Comparison of ENCODE assay signal across 8 mouse cellular contexts in the genomic region with DNA sequence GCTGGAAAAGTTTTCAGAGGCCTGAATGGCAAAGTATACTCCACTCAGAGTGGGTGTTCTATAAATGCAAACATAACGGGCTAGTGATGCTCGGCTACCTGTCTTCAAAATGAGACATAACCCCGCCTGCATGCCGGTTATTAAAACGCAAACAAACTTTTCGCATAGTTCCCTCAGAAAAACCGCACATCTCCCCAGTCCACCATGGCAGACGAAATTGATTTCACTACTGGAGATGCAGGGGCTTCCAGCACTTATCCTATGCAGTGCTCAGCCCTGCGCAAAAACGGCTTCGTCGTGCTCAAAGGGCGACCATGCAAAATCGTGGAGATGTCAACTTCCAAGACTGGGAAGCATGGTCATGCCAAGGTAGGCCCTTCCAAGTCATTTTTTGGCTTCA. TPM values are rescaled to one million over a fixed set of nuclear protein-coding genes. Genes with fewer than 3 reads are reported as not detected.
DNase-seq lines count a peak whose midpoint lies in the region; ATAC-seq lines count a peak whose summit lies in the region.

No protein-coding gene starts in this region.

- peaks cover 3% of the 10 kb centered on the region; the same call in 1 of the 2 replicates for H3K9me3 ChIP-seq in kidney, embryonic 16.5 days (ENCODE audit: low read length)
- no peaks in the 10 kb centered on the region for H3K9me3 ChIP-seq in embryonic facial prominence, embryonic 11.5 days (replicated peaks; ENCODE audit: control insufficient read depth, low read length)
- H3K9me3 ChIP-seq in intestine, embryonic 14.5 days (ENCODE audit: control insufficient read depth, low read length): no peaks in the 10 kb centered on the region
- H3K9me3 ChIP-seq in neural tube, embryonic 12.5 days: no peaks in the 10 kb centered on the region

- intact Hi-C loops in left cerebral cortex, postnatal 36 days (cut with DNase I): no loop called here

- H3K36me3 ChIP-seq in kidney, embryonic 16.5 days (ENCODE audit: insufficient read depth, low read length): no peaks in the 10 kb centered on the region
- no peaks in the 10 kb centered on the region for H3K36me3 ChIP-seq in embryonic facial prominence, embryonic 11.5 days (replicated peaks; ENCODE audit: control insufficient read depth, insufficient read depth, low read depth, low read length)
- no peaks in the 10 kb centered on the region for H3K36me3 ChIP-seq in intestine, embryonic 14.5 days (ENCODE audit: control insufficient read depth, insufficient read depth, low read length)
- no peaks in the 10 kb centered on the region for H3K36me3 ChIP-seq in neural tube, embryonic 12.5 days

- no peak for ATAC-seq in kidney, embryonic 16.5 days (ENCODE audit: low FRiP score, low TSS enrichment)
- no peak for ATAC-seq in embryonic facial prominence, embryonic 11.5 days (replicated peaks; ENCODE audit: insufficient number of reproducible peaks, low FRiP score, low TSS enrichment, low read depth)
- ATAC-seq in intestine, embryonic 14.5 days (replicated peaks; ENCODE audit: low FRiP score, low TSS enrichment, low read depth): no peak
- ATAC-seq in neural tube, embryonic 12.5 days (ENCODE audit: low FRiP score, low read depth): no peak
- no peak for ATAC-seq in megakaryocyte progenitor cell, adult 5-6 weeks (replicated peaks; ENCODE audit: poor library complexity)

- H3K4me3 ChIP-seq in kidney, embryonic 16.5 days (ENCODE audit: low read length): peak overlapping the region; percentile 76
- H3K4me3 ChIP-seq in embryonic facial prominence, embryonic 11.5 days (ENCODE audit: low read depth, low read length): peak overlapping the region; percentile 72
- H3K4me3 ChIP-seq in intestine, embryonic 14.5 days (ENCODE audit: low read depth, low read length): peak overlapping the region; percentile 60
- peak overlapping the region; percentile 78 for H3K4me3 ChIP-seq in neural tube, embryonic 12.5 days

- H3K9ac ChIP-seq in kidney, embryonic 16.5 days (replicated peaks; ENCODE audit: low read length): peak overlapping the region; percentile 84
- H3K9ac ChIP-seq in embryonic facial prominence, embryonic 11.5 days (replicated peaks; ENCODE audit: low read length): peak overlapping the region; percentile 80
- H3K9ac ChIP-seq in intestine, embryonic 14.5 days (ENCODE audit: low read length): peak overlapping the region; percentile 63
- H3K9ac ChIP-seq in neural tube, embryonic 12.5 days: peak overlapping the region; percentile 73

- DNase-seq in kidney, postnatal 36 days: no peak
- peak; percentile 12 for DNase-seq in embryonic facial prominence, embryonic 11.5 days (ENCODE audit: low spot score)
- peak; percentile 57 for DNase-seq in intestine, embryonic 14.5 days (ENCODE audit: low spot score)
- DNase-seq in gastrocnemius, postnatal 10 days: no peak
- DNase-seq in left cerebral cortex, postnatal 36 days (ENCODE audit: low spot score in 2 of 2): no peak

- peak overlapping the region; percentile 100 for H3K4me2 ChIP-seq in kidney, embryonic 16.5 days (replicated peaks; ENCODE audit: low read depth, low read length)
- peak overlapping the region; percentile 97 for H3K4me2 ChIP-seq in embryonic facial prominence, embryonic 11.5 days (ENCODE audit: low read depth, low read length)
- H3K4me2 ChIP-seq in intestine, embryonic 14.5 days (ENCODE audit: low read length): peak overlapping the region; percentile 97
- H3K4me2 ChIP-seq in neural tube, embryonic 12.5 days (replicated peaks): peak overlapping the region; percentile 97

- H3K27ac ChIP-seq in kidney, embryonic 16.5 days (ENCODE audit: low read length): no peak overlapping the region
- H3K27ac ChIP-seq in embryonic facial prominence, embryonic 11.5 days (replicated peaks; ENCODE audit: low read depth, low read length): no peak overlapping the region
- H3K27ac ChIP-seq in intestine, embryonic 14.5 days (ENCODE audit: low read depth): no peak overlapping the region
- H3K27ac ChIP-seq in neural tube, embryonic 12.5 days: no peak overlapping the region

- peaks cover 4% of the 10 kb centered on the region; the same call in 1 of the 2 replicates for H3K4me1 ChIP-seq in kidney, embryonic 16.5 days (ENCODE audit: insufficient read depth, low read length)
- no peaks in the 10 kb centered on the region for H3K4me1 ChIP-seq in embryonic facial prominence, embryonic 11.5 days (ENCODE audit: control insufficient read depth, insufficient read depth, low read length)
- H3K4me1 ChIP-seq in intestine, embryonic 14.5 days (replicated peaks; ENCODE audit: control insufficient read depth, insufficient read depth, low read length): peaks cover 7% of the 10 kb centered on the region; the same call in 1 of the 2 replicates
- peaks cover 3% of the 10 kb centered on the region; the same call in 1 of the 2 replicates for H3K4me1 ChIP-seq in neural tube, embryonic 12.5 days

- WGBS in kidney, embryonic 16.5 days: 20% methylated on average over 14 of the region's 14 CpGs
- WGBS in embryonic facial prominence, embryonic 11.5 days: 17% methylated on average over 14 of the region's 14 CpGs
- 18% methylated on average over 14 of the region's 14 CpGs for WGBS in intestine, embryonic 14.5 days
- WGBS in neural tube, embryonic 12.5 days: 20% methylated on average over 14 of the region's 14 CpGs

- no peaks in the 10 kb centered on the region for H3K27me3 ChIP-seq in kidney, embryonic 16.5 days (ENCODE audit: insufficient read depth, low read length)
- no peaks in the 10 kb centered on the region for H3K27me3 ChIP-seq in embryonic facial prominence, embryonic 11.5 days (ENCODE audit: control insufficient read depth, insufficient read depth, low read length)
- H3K27me3 ChIP-seq in intestine, embryonic 14.5 days (replicated peaks; ENCODE audit: control insufficient read depth, insufficient read depth, low read length): 0 out of 2 replicates have a peak, but pooled peaks cover 3% of the 10 kb centered on the region
- no peaks in the 10 kb centered on the region for H3K27me3 ChIP-seq in neural tube, embryonic 12.5 days (replicated peaks)

RNA-seq across cellular contexts. Expression of gene Eif5a2, which starts 0.8 kb away (rescaled TPM):
- polyA plus RNA-seq in kidney, embryonic 16.5 days (2015; fragmentation: Nextera tagmentation; extraction: Ambion mirVana): 8.4 and 8.6 TPM in 2 replicates
- 15.1 and 19.8 TPM in 2 replicates for polyA plus RNA-seq in embryonic facial prominence, embryonic 11.5 days (2014; fragmentation: Nextera tagmentation; extraction: Ambion mirVana)
- polyA plus RNA-seq in intestine, embryonic 14.5 days (2014; fragmentation: Nextera tagmentation; extraction: Ambion mirVana): 7.0 and 8.3 TPM in 2 replicates
- polyA plus RNA-seq in neural tube, embryonic 12.5 days (2016; fragmentation: Nextera tagmentation; extraction: Ambion mirVana): 11.7 and 13.9 TPM in 2 replicates
- total RNA-seq in megakaryocyte progenitor cell, adult 5-6 weeks (2015): 2.1 and 3.0 TPM in 2 replicates
- total RNA-seq in megakaryocyte progenitor cell, adult 5-6 weeks (2017): 1.4 and 2.5 TPM in 2 replicates
- 1 to 10 TPM; 2.1 to 2.8 TPM for total RNA-seq in gastrocnemius, postnatal 10 days (2021)
- 10 to 100 TPM; 32.1 to 33.3 TPM for total RNA-seq in left cerebral cortex, postnatal 36 days (2021)

RNA-seq across cellular contexts. Expression of gene Rpl22l1, which starts 23.4 kb away (rescaled TPM):
- polyA plus RNA-seq in kidney, embryonic 16.5 days (2015; fragmentation: Nextera tagmentation; extraction: Ambion mirVana): 307 and 316 TPM in 2 replicates
- 444 and 499 TPM in 2 replicates for polyA plus RNA-seq in embryonic facial prominence, embryonic 11.5 days (2014; fragmentation: Nextera tagmentation; extraction: Ambion mirVana)
- polyA plus RNA-seq in intestine, embryonic 14.5 days (2014; fragmentation: Nextera tagmentation; extraction: Ambion mirVana): 513 and 539 TPM in 2 replicates
- 296 and 315 TPM in 2 replicates for polyA plus RNA-seq in neural tube, embryonic 12.5 days (2016; fragmentation: Nextera tagmentation; extraction: Ambion mirVana)
- 915 and 1,007 TPM in 2 replicates for total RNA-seq in megakaryocyte progenitor cell, adult 5-6 weeks (2015)
- 102 and 149 TPM in 2 replicates for total RNA-seq in megakaryocyte progenitor cell, adult 5-6 weeks (2017)
- 100 to 1,000 TPM; 189 to 202 TPM for total RNA-seq in gastrocnemius, postnatal 10 days (2021)
- 100 to 1,000 TPM; 196 to 200 TPM for total RNA-seq in left cerebral cortex, postnatal 36 days (2021)

Comparison
In these comparisons a context has a peak if more than half of its experiments do, and no peak if none do; other contexts are left out.
1. DNase-seq: peak in embryonic facial prominence, embryonic 11.5 days (single experiment) and intestine, embryonic 14.5 days (single experiment); none in kidney, postnatal 36 days (0 of 2), gastrocnemius, postnatal 10 days (single experiment) and left cerebral cortex, postnatal 36 days (0 of 2).
2. Peak in every context shown above with its lines, with median percentiles within 50 percentile points of each other: H3K4me2 ChIP-seq, H3K4me3 ChIP-seq and H3K9ac ChIP-seq.